Mouse (Mus musculus): ENCODE results near the gene Pth2. TPM values are rescaled to one million over a fixed set of nuclear protein-coding genes. Genes with fewer than 3 reads are reported as not detected.
"Not testable (repeated sequence)": the region's sequence is repeated elsewhere in the genome, so short reads cannot be mapped to it uniquely, and the experiment has no call there.

The Pth2 gene
- total RNA-seq, 2 experiments from 2014 or later, result not detected

DNA sequence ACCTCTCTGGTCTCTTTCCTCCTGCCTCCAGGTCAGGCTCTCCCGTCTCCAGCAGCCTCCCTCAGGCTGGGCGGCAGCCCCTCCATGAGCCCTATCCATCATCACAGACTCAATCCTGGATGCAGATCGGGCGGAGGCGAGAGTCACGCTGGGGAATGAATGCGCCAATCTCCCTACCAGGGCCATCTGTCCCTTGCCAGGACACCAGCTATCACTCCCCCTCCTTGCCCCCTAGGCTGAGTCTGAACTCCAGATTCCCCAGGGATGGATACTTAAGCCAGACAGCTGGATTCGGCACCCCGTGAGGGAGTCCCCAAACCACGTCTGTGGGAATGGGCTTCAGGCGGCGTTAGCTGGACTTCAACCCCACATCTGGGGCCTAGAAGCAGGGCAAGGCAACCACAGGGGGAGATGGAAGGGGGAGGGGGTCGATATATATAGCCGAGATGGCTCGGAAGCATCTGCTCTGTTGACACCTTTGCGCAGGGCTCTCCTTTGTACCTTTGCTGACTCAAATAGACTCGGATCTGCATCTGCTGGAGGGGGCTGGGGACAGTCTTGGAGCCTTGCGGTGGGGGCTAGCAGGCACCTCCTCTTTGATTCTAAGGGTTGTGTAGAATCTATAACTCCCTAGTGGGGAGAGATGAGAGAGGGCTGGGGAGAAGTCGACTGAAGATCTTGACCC, 12.9 kb upstream of the Pth2 start:
- intact Hi-C loops (cut with DNase I), result loop anchor here (2.0 kb wide), 1 partner anchor 65 kb away; no protein-coding TSS in a partner anchor
- peak; percentile 61 to 74 for DNase-seq (ENCODE audit: low spot score in 2 of 2)

- DNase-seq (ENCODE audit: low spot score in 2 of 2), result peak in 1 of 2 experiments; percentile 23
- intact Hi-C loops (cut with DNase I), result no loop called here
Observed at GRCm38 (mm10) chr7:45168656-45169055, 12.1 kb upstream of the Pth2 start.

- DNase-seq (ENCODE audit: low spot score in 2 of 2), result peak in 1 of 2 experiments; percentile 40
- intact Hi-C loops (cut with DNase I), result no loop called here
Observed at GRCm38 (mm10) chr7:45169495-45169894, 11.3 kb upstream of the Pth2 start.

GRCm38 (mm10) chr7:45172974-45173373, 7.8 kb upstream of the Pth2 start:
- peak in 1 of 2 experiments; percentile 27 for DNase-seq (ENCODE audit: low spot score in 2 of 2)
- intact Hi-C loops (cut with DNase I), result no loop called here

- DNase-seq (ENCODE audit: low spot score in 2 of 2); intact Hi-C loops (cut with DNase I): not testable (repeated sequence)
Observed at GRCm38 (mm10) chr7:45173772-45174171, 7.0 kb upstream of the Pth2 start.

GRCm38 (mm10) chr7:45174567-45175280, 6.1 kb upstream of the Pth2 start:
- DNase-seq (ENCODE audit: low spot score in 2 of 2), result peak in 1 of 2 experiments; percentile 38
- intact Hi-C loops (cut with DNase I), result no loop called here

- no peak for DNase-seq (ENCODE audit: low spot score in 2 of 2)
- intact Hi-C loops (cut with DNase I), result no loop called here
Observed at GRCm38 (mm10) chr7:45175398-45175797, 5.4 kb upstream of the Pth2 start.

DNA sequence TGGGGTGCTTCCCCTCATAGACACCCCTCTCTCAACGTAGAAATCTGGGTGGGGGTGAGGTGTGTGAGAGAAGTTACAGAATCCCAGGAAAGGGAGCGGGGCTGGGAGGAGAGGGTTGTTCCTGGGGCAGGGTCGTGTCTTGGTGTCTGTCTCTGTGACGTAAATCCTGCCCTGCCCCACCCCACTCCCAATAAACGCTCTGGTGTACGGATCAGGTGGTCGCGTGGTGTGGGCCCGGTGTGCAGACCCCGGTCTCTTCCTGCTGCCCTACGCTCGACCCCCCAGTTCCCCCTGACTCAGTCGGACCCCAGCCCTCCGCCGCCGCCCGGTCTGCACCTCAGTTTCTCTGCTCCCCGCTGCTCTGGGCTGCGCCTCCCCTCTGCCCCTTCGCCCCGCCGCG, 4.9 kb upstream of the Pth2 start:
- intact Hi-C loops (cut with DNase I), result no loop called here
- DNase-seq (ENCODE audit: low spot score in 2 of 2), result peak in 1 of 2 experiments; percentile 19

GRCm38 (mm10) chr7:45176356-45176755, 4.4 kb upstream of the Pth2 start:
- peak in 1 of 2 experiments; percentile 43 for DNase-seq (ENCODE audit: low spot score in 2 of 2)
- intact Hi-C loops (cut with DNase I), result no loop called here

DNA sequence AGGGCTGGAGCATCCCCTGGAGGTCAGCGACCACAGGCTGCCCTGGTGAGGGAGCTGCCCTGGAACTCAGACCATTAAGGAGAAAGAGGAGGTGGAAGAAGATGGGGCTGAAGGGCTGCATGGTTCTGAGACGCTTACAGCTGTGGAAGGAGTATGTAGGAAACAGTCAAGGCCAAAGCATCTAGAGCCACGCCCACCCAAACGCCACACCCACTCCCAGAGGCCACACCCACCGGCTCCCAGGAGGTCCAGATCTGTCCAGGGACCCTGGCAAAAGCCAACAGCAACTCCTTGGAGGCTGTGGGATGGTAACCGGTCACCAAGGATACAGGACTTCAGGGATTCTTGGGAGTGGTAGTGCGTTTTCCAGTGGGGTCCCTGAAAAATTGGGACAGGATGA, 2.2 kb upstream of the Pth2 start:
- intact Hi-C loops (cut with DNase I), result no loop called here
- DNase-seq (ENCODE audit: low spot score in 2 of 2), result no peak

- DNase-seq (ENCODE audit: low spot score in 2 of 2), result no peak
- intact Hi-C loops (cut with DNase I), result no loop called here
Observed at GRCm38 (mm10) chr7:45179469-45179868, 1.3 kb upstream of the Pth2 start, which contains the start of gene Gfy. Gene Gfy, minus strand, starts transcription at chr7:45179569.

- DNase-seq (ENCODE audit: low spot score in 2 of 2), result no peak
- intact Hi-C loops (cut with DNase I), result no loop called here
Observed at GRCm38 (mm10) chr7:45181540-45181939, 745 bp downstream of the Pth2 start.

DNA sequence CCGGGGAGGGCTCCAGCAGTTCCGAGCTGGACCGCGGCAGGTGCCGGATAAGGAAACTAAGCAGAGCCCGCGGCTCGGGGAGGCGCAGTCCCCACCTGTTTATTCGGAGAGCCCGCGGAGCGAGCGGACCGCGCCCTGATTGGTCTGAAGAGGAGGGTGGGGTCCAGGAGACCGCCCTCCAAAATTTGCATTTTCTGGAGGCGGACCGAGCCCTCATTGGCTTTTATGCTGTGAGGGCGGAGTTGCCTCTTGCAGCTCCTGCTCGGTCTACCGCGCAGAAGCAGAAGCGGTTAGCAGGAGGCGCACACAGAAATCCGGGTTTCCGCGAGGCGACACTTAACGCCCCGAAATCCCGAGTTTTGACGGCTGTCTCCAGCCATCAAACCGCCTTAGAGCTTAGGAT, 1.4 kb downstream of the Pth2 start:
- intact Hi-C loops (cut with DNase I), result no loop called here
- peak; percentile 84 to 85 for DNase-seq (ENCODE audit: low spot score in 2 of 2)

GRCm38 (mm10) chr7:45182606-45183005, 1.8 kb downstream of the Pth2 start:
- intact Hi-C loops (cut with DNase I), result no loop called here
- DNase-seq (ENCODE audit: low spot score in 2 of 2), result no peak

DNA sequence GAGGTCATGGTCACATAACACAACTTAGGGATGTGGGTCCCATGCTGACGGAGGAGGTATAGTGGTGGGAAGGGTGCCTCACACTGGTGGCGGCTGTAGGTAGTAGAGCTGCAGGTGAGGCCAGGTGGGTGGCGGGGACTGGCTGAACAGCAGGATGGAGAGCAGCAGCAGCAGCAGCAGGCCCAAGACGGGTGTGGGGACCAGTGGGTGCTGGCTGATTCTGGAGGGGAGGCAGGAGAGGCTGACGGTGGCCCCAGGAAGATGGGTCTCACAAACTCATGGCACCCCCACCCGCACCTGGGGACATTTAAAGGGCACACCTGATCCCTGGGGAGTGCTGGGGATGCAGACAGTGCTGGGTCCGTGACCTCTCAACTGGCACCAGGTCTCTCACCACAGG, 2.9 kb downstream of the Pth2 start:
- intact Hi-C loops (cut with DNase I), result no loop called here
- DNase-seq (ENCODE audit: low spot score in 2 of 2), result no peak

DNA sequence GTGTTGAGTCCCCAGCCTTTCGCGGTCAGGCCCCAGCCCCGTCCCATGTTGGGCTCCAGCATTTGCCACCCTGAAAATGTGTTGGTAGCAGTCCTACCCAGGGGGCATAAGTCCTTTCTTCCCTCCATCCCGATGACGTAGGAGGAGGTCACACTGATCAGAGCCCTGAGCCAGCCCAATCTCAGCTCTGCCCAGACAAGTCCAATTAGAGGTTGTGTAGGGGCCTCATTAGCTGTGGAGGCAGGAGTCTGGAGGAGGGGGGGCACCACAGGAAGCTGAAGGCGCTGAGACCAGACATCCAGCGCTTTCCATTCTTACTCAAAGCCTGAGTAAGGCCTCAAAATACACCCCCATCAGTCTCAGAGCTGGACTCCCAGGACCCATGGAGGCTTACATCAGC, 5.1 kb downstream of the Pth2 start:
- DNase-seq (ENCODE audit: low spot score in 2 of 2), result no peak
- intact Hi-C loops (cut with DNase I), result no loop called here

- intact Hi-C loops (cut with DNase I), result no loop called here
- peak; percentile 73 to 80 for DNase-seq (ENCODE audit: low spot score in 2 of 2)
Observed at GRCm38 (mm10) chr7:45189600-45189999, 8.8 kb downstream of the Pth2 start.

DNA sequence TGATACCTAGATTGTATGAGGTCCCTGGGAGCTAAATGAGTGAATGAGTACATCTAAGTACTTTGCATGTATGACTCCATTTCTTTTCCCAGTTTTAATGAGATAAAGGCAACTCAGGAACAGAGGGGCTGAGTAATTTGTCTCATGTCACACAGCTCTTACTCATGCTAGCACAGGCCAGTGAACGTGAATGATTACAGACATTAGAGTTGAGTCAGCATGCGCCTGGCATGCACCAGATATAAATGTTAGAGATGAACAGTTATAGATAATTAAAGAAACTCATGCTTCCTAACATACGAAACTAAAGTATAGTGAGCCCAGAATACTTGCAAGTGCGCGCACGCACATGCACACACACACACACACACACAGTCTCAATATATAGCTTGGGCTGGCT, 9.4 kb downstream of the Pth2 start:
- intact Hi-C loops (cut with DNase I), result loop anchor here (2.0 kb wide), 1 partner anchor 43 kb away; no protein-coding TSS in a partner anchor
- no peak for DNase-seq (ENCODE audit: low spot score in 2 of 2)

DNA sequence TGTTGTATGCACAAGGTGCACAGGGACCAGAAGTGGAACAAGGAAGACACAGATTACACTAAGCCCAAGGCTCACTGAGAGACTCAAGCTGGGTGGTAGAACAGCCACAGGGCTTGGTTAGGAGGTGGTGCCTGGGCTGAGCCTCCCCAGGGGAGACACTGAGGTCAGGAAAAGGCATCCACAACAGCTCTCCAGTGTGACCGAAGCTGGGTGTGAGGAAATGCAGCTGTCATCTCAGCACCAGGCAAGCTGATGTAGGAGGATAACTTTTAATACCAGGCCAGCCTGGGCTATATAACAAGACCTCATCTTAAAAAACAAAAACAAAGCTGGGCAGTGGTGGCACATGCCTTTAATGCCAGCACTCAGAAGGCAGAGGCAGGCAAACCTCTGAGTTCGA, 10.4 kb downstream of the Pth2 start:
- DNase-seq (ENCODE audit: low spot score in 2 of 2), result no peak
- intact Hi-C loops (cut with DNase I), result loop anchor here (2.0 kb wide), 1 partner anchor 42 kb away; no protein-coding TSS in a partner anchor

DNA sequence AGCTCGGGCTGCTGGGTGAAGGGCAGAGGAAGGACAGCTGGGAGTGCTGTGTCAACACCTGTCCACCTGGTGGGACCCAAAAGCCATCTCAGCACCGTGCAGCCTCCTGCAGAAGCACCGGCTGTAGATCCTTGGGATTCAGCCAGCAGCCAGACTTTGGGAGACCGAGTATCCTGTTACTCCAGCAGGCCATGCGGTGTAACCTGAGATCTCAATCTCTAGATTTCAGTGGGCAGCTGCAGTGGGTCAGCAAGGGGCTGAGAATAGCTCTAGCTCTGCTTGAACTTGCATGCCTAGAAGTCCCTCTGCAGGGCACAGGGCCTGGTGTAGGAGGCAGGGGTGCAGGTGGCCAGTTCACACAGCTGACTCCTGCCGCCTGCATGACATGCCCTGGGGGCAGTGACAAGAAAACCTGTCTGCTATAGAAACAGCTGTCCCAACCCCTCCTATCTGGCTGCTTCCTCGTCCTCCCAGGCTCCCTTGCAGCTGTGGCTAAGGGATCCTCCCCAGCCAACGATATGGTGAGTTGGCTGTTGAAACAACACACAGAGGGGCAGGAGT, 11.1 kb downstream of the Pth2 start:
- DNase-seq (ENCODE audit: low spot score in 2 of 2), result no peak
- intact Hi-C loops (cut with DNase I), result loop anchor here (2.0 kb wide), 1 partner anchor 41 kb away; no protein-coding TSS in a partner anchor

All from left cerebral cortex, postnatal 36 days (tissue).